Mouse (Mus musculus) G1E (cell line): ENCODE measurements around the gene Efna2.

ENCODE experiments used
- CTCF ChIP-seq: IDR thresholded peaks from 2 replicates; pipeline ENCODE4 v1.5.1; 2012; ENCODE audit warnings: low read depth, low read length, inconsistent platforms, mixed read lengths
- GATA1 ChIP-seq: IDR thresholded peaks from 2 replicates; pipeline ENCODE4 v1.6.1; 2012; ENCODE audit warnings: borderline replicate concordance, low read length, inconsistent platforms, mixed read lengths
- GATA2 ChIP-seq: IDR thresholded peaks from 2 replicates; pipeline ENCODE4 v1.6.1; 2012; ENCODE audit warnings: low read depth, low read length, inconsistent platforms, borderline replicate concordance
- TAL1 ChIP-seq: conservative IDR thresholded peaks from 2 replicates; pipeline ENCODE4 v1.6.1; 2012; ENCODE audit warnings: low read depth, low read length, inconsistent platforms, mixed read lengths

DNA sequence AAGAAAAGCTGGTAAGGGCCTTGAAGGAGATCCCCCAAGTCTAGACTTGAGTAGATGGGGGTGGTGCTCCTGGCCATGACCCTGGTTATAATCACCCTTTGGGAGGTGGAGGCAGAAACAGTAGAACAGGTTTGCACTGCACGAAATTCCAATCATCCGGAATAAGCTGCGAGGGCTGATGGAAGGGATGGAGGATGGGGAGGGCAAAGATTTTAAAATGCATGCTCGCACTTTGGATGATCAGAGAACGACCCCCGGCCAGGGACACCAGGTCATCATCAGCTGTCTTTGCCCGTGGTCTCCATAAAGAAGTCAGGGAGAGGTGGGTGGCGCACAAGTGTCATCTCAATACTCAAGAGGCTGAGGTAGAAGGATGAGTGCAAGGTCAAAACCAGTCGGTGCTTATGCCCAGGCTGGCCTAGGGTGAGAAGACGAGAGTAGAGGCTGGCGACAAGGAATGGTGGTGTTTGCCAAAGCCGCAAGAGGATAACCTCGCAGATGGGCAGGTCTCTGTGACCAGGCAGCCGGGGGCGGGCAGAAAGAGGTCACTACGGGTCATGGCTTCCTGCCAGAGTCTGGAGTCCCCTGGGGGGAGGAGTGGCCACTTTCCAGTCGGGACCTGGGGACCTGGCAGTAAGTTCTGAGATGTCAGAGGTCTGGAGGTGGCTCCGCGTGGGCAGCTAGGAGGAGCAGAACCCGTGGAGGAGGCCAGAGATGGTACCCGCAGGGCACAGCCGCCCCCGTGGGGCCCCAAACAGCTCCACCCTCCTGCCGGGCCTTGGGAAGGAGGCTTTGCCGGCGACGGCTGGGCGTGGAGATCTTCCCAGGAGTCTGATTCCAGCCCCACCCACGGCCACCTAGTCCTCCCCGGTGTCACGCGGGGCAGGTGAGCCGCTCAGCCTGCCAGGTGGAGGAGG, 18.6 kb upstream of the Efna2 start:
- TF ChIP-seq CTCF, result no peak
- TF ChIP-seq TAL1, result no peak
- no peak for TF ChIP-seq GATA1
- no peak for TF ChIP-seq GATA2
